Mouse (Mus musculus) MEL-GATA-1-ER (cell line): ENCODE measurements around the gene Nr4a2.

ENCODE experiments used
- DNase-seq: peaks from one replicate; pipeline ENCODE4 v3.0.0-alpha.2; 2012; ENCODE audit warnings: low read depth; ENCODE audit errors: extremely low read depth

Nr4a2 gene

DNA sequence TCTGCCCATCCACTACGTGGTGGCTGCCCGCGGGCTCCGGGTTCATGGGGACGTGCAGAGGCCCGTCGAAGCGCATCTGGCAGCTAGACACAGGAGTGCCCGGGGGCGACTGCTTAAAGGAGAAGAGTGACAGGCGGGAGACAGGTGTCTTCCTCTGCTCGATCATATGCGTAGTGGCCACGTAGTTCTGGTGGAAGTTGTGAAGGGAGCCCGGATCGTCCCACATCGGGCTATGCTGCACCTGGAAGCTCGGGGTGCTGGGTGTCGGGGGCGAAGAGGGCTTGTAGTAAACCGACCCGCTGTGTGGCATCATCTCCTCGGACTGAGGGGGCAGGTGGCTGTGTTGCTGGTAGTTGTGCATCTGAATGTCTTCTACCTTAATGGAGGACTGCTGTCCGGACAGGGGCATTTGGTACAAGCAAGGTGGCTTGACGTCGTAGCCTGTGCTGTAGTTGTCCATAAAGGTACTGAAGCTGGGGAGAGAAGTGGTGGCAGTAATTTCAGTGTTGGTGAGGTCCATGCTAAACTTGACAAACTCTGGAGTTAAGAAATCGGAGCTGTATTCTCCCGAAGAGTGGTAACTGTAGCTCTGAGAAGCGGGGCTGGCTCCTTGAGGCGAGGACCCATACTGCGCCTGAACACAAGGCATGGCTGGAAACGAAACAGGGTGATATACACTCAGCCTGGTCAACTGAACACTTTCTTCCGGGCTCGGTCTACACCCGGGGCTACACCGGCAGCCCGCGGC, 11.8 kb downstream of the Nr4a2 start:
- DNase-seq, result no peak

DNA sequence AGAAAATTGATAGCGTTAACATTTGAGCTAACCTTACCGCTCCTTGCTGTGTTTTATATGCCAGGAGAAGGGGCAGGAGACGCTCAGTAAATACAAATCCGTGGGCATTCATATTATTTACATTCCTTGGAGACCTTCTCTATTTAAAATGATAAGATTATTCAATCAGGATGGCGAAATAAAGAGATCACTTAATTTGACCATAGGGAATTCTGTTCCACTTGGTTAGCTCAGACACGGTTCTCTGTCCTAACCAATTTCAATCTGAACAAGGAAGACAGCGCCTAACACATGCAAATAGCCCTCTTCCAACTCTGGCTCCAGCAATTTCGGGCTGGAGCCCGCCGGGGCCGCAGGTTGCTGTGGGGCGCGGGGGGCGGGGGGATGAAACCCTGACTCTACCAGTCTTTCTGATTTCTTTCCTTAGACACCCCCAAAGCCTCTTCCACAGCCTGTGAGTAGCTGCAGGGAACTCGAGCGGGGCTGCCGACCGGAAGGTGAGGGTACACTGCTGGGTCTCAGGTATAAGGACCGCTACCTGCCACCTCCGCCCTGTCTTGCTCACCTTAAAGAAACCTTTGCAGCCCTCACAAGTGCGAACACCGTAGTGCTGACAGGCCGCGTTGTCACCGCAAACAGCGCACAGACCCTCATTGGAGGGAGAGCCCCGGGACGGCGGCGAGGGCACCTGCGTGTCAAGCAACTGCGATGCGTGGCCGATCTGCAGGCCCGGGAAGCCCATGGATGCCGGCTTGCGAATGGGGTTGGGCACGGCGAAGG, 12.6 kb downstream of the Nr4a2 start:
- DNase-seq, result no peak

DNA sequence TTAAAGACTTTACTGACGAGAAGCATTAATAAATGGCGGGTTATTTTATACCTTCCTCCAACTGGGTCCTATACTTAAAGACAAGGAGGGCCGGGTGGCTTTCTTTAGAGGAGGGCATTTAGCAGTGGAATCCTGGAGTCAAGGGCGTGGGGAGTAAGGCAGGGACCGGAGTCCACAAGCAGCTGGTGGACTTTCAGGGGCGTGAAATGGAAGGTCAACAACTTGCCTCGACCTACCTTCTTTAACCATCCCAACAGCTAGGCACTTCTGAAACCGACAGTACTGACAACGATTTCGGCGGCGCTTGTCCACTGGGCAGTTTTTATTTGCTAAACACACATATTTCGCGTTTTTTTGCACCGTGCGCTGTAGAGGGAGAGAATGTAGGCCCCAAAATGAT, 13.4 kb downstream of the Nr4a2 start:
- DNase-seq, result no peak

DNA sequence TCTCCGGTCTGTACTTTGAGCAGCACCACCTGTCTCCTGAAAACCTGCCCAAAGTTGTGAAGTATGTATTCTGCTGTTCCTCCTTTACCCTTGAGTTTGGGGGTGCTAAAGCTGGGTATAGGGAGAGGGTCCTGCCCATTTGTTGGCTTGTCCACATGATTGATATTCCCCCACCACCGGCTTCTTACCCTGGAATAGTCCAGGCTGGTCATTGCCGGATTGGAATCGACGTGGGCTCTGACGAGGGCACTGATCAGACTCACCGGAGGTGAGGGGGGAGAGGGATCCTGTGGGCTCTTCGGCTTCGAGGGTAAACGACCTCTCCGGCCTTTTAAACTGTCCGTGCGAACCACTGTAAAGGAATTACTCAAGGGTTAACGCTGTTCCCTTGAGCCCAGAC, 13.9 kb downstream of the Nr4a2 start:
- DNase-seq, result no peak

GRCm38 (mm10) chr2:57109301-57109700, 14.5 kb downstream of the Nr4a2 start:
- DNase-seq, result no peak

DNA sequence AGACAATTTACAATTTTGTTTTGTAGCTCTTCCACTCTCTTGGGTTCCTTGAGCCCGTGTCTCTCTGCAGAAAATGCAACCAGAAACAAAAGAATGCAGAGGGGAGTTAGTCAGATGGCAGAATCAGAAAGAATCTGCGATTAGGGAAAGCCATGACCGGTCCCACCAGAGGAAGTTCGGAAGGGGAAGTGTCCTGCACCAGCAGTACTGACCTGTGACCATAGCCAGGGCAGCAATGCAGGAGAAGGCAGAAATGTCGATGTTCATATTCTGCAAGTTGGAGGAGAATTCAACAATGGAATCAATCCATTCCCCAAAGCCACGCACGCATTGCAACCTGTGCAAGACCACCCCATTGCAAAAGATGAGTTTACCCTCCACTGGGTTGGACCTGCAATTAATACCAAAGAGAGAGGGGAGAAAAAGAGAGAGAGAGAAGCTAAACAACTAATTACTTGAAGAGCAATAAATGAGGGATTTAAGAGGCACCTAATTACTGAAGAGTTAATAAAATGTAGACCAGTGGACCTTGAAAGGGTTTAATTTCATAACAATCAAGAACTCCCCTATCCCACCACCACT, 15.4 kb downstream of the Nr4a2 start:
- DNase-seq, result no peak

- no peak for DNase-seq
Measured at GRCm38 (mm10) chr2:57105401-57105800, 18.4 kb downstream of the Nr4a2 start.

GRCm38 (mm10) chr2:57104731-57105130, 19.1 kb downstream of the Nr4a2 start:
- no peak for DNase-seq

DNA sequence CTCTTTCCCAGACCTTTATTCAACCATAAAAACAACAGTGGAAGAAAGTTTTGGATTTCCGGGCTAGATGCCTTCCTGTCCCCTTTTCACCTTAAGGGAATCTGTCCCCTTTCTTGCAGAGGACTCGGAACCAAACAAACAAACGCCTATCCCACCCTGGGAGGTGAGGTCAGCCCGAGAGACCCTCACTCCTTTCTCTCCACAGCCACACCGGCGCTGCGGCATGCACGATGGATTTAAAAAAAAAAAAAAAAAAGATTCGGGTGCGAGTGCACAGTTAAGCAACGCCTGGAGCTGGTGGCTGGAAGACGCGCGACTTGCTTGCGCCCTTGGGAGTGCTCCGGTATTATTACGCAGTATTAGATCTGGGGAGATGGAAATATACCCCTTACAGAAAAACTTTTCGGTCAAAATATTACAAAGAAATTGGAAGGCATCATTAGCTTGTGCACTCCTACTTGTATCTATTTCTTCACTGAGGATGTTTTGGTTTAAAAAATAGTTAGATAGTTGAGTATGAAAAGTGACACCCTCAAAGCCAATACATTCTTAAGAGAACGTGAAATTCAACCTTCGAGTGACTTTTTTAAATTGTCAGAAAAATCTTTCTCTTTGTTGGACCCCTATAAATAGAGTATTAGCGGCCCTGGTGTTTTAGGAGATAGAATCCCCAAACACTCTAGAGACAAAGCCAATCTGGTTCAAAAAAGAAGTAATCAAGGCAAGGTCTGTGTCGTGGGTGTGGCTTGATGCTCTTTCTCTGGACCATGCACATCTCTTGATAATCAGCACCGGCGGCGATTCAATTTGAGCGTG, 19.8 kb downstream of the Nr4a2 start:
- no peak for DNase-seq

GRCm38 (mm10) chr2:57102856-57103844, 20.7 kb downstream of the Nr4a2 start:
- no peak for DNase-seq

- no peak for DNase-seq
Measured at GRCm38 (mm10) chr2:57102091-57102855, 21.5 kb downstream of the Nr4a2 start.

GRCm38 (mm10) chr2:57100241-57100640, 23.6 kb downstream of the Nr4a2 start:
- DNase-seq, result no peak

DNA sequence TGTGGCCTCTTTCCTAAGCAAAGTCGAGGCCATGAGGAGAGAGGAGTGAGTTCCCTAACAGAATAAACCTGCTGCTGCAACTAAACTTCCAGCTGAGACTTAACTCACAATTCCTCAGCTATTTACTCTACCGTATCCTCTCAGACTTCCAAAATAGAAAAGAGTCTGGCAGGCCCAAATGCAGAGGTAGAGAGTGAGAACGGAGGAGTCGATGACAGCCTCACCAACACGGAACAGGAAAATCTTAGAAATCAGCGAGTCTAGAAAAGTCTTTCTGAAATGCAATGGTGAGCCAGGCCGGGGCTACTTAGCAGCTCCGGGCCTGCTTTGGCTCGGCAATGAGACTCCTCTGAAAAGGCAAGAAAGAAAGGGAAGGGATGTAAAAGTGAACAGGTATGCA, 51.4 kb downstream of the Nr4a2 start:
- no peak for DNase-seq

DNA sequence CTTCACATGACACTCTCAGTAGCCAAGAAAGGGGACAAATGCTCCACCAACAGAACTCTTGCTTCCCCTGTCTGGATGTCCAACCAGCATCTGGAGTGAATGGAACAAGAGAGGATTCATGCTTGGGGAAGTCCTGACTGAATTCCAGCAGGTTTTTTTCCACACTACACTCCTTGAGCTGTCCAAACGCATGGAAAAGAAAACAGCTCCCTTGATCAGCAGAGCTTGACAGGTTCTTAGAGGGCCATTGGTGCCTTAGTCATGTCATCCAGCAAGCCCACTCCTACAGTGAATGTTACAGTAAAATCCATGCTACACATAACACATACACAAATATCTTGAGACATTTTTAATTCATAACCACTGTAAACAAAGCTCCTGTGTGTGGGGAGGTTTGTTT, 60.3 kb downstream of the Nr4a2 start:
- no peak for DNase-seq
